Comparison of ENCODE assay signal across 11 mouse cellular contexts in genomic region chr3:34441266-34441665, GRCm38 (mm10).
DNase-seq lines count a peak whose midpoint lies in the region; ATAC-seq and TF ChIP-seq lines count a peak whose summit lies in the region.
"Had no signal": no experiment of that assay in that cellular context is flagged by ENCODE, and none has a peak within 500 bp of the region (broad histone marks: within the 10 kb centered on the region; RNA-seq: fewer than 3 reads in every experiment).

No protein-coding gene starts in this region.

- peak; percentile 41 to 70 for DNase-seq in right cerebral cortex, postnatal 10 days (ENCODE audit: low spot score in 2 of 2)
- no peak for DNase-seq in right cerebral cortex, postnatal 25 days
- no peak for DNase-seq in forebrain, postnatal 0 days
- peak; percentile 24 for DNase-seq in left cerebral cortex, postnatal 4 days
- DNase-seq in telencephalon, adult 2 months (ENCODE audit: low read depth, low spot score) = peak; percentile 83
- no peak for DNase-seq in spleen, postnatal 14 days (ENCODE audit: low spot score in 2 of 2)
- no peak for DNase-seq in kidney, adult 9 months
- DNase-seq: adrenal gland, adult 8-10 months; thymus, adult 2 months had no signal

- no peaks in the 10 kb centered on the region for H3K27me3 ChIP-seq in forebrain, postnatal 0 days (ENCODE audit: insufficient read depth, low read length)

- peak; percentile 59 for ATAC-seq in forebrain, postnatal 0 days
- ATAC-seq in megakaryocyte, adult 5-6 weeks (ENCODE audit: poor library complexity, severe bottlenecking) = no peak

- intact Hi-C loops in left cerebral cortex, postnatal 4 days (cut with DNase I) = loop anchor here (5.0 kb wide), 1 partner anchor 201 kb away; no protein-coding TSS in a partner anchor

- no peak overlapping the region for H3K9ac ChIP-seq in forebrain, postnatal 0 days
- H3K9ac ChIP-seq: embryonic facial prominence, embryonic 15.5 days had no signal

- no peaks in the 10 kb centered on the region for H3K36me3 ChIP-seq in forebrain, postnatal 0 days (ENCODE audit: insufficient read depth)
- H3K36me3 ChIP-seq: embryonic facial prominence, embryonic 15.5 days had no signal

- H3K27ac ChIP-seq in forebrain, postnatal 0 days (ENCODE audit: low read depth, low read length) = peak overlapping the region; percentile 50
- H3K27ac ChIP-seq: embryonic facial prominence, embryonic 15.5 days had no signal

- no peaks in the 10 kb centered on the region for H3K9me3 ChIP-seq in forebrain, postnatal 0 days (ENCODE audit: low read length)
- H3K9me3 ChIP-seq: embryonic facial prominence, embryonic 15.5 days had no signal

- H3K4me1 ChIP-seq in forebrain, postnatal 0 days (ENCODE audit: insufficient read depth) = 0 out of 2 replicates have a peak, but pooled peaks cover 3% of the 10 kb centered on the region

- 23% methylated on average over 5 of the region's 5 CpGs for WGBS in forebrain, postnatal 0 days

- TF ChIP-seq CTCF in forebrain, postnatal 0 days (IDR thresholded peaks at IDR 0.05; ENCODE audit: low read depth) = no peak

- no peak overlapping the region for H3K4me3 ChIP-seq in forebrain, postnatal 0 days (ENCODE audit: low read depth, low read length)
- H3K4me3 ChIP-seq: embryonic facial prominence, embryonic 15.5 days had no signal

- no peak overlapping the region for H3K4me2 ChIP-seq in forebrain, postnatal 0 days (ENCODE audit: low read depth)
- H3K4me2 ChIP-seq: embryonic facial prominence, embryonic 15.5 days had no signal

Comparison
In these comparisons a context has a peak if more than half of its experiments do, and no peak if none do; other contexts are left out.
1. DNase-seq: peak in right cerebral cortex, postnatal 10 days (2 of 2), left cerebral cortex, postnatal 4 days (single experiment) and telencephalon, adult 2 months (single experiment); none in right cerebral cortex, postnatal 25 days (single experiment), forebrain, postnatal 0 days (single experiment), spleen, postnatal 14 days (0 of 2) and kidney, adult 9 months (single experiment).